Mouse (Mus musculus) heart, embryonic 13.5 days (tissue): ENCODE results near the gene Sertm1. TPM values are rescaled to one million over a fixed set of nuclear protein-coding genes. Genes with fewer than 3 reads are reported as not detected.

Experiments
- ATAC-seq: fragments of 200-750 bp; cut with Nextera tagmentation; 2 replicates; pipeline ENCODE4 v1.8.0; 2017; ENCODE audit warnings: moderate TSS enrichment; ENCODE audit not compliant: insufficient number of reproducible peaks, low FRiP score, low TSS enrichment; ENCODE audit errors: extremely low read depth
- H3K27ac ChIP-seq: fragments of 300-500 bp; sonication (generic); replicated peaks from 2 replicates; pipeline ENCODE4 v1.5.1; 2015; ENCODE audit warnings: moderate library complexity, mild to moderate bottlenecking, inconsistent platforms
- H3K27me3 ChIP-seq: fragments of 300-500 bp; sonication (generic); replicated peaks from 2 replicates; pipeline ENCODE4 v1.6.1; 2015; ENCODE audit warnings: mild to moderate bottlenecking, inconsistent platforms
- H3K36me3 ChIP-seq: fragments of 300-500 bp; sonication (generic); 2 replicates; pipeline ENCODE4 v1.6.1; 2015; ENCODE audit warnings: mild to moderate bottlenecking, inconsistent platforms
- H3K4me1 ChIP-seq: fragments of 300-500 bp; sonication (generic); 2 replicates; pipeline ENCODE4 v1.6.1; 2015; ENCODE audit warnings: inconsistent platforms
- H3K4me2 ChIP-seq: fragments of 300-500 bp; sonication (generic); 2 replicates; pipeline ENCODE4 v1.6.1; 2015; ENCODE audit warnings: inconsistent platforms, mild to moderate bottlenecking, moderate library complexity
- H3K4me3 ChIP-seq: fragments of 300-500 bp; sonication (generic); 2 replicates; pipeline ENCODE4 v1.5.1; 2015; ENCODE audit warnings: moderate library complexity, mild to moderate bottlenecking, inconsistent platforms
- H3K9ac ChIP-seq: fragments of 300-500 bp; sonication (generic); 2 replicates; pipeline ENCODE4 v1.6.1; 2015; ENCODE audit warnings: inconsistent platforms, mild to moderate bottlenecking, moderate library complexity
- H3K9me3 ChIP-seq: fragments of 300-500 bp; sonication (generic); 2 replicates; pipeline ENCODE4 v1.6.1; 2016; ENCODE audit warnings: inconsistent platforms
- WGBS: fragments of 180-500 bp; shearing (Covaris S2); methylation state at CpG from one replicate; pipeline ENCODE4 v1.1.7; 2015; ENCODE audit warnings: mixed read lengths; 5-methylcytosine and 5-hydroxymethylcytosine counted together
- polyA plus RNA-seq: library from polyadenylated mRNA; unstranded; fragments of >200 nt; fragmentation: Nextera tagmentation; extraction: Ambion mirVana; gene quantifications from 2 replicates; pipeline ENCODE4 v1.2.1, GENCODE M21; 2015

The Sertm1 gene
- polyA plus RNA-seq, 1 experiment from 2014 or later, result 0.12 TPM

DNA sequence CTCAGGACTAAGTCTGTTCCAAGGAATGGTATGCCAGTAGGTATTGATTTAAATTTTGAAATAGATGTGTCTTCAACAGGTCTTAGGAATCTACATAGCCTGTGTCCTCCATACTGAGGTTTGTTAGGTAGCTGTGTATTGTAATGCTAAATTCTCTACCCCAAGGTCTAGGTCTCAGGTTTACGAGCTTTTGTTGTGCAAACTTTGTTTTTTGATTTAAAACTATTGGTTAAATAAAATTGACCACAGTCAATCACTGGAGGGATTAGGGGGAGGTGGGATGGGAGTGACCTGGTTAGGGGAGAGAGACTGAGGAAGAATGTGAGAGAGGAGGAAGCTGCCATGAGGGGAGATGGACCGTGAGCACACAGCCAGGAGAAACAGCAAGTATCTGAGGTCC, 29.2 kb downstream of the Sertm1 start:
- Histone ChIP-seq H3K4me2 (no peak overlapping the region), H3K27ac (no peak overlapping the region), H3K27me3 (no peaks in the 10 kb centered on the region), H3K9me3 (0 out of 2 replicates have a peak, but pooled peaks cover 8% of the 10 kb centered on the region), H3K36me3 (no peaks in the 10 kb centered on the region), H3K4me3 (no peak overlapping the region), H3K4me1 (no peaks in the 10 kb centered on the region), H3K9ac (no peak overlapping the region)
- 62% methylated on average over 2 of the region's 2 CpGs for WGBS
- ATAC-seq, result no peak

Other genes with a start within 250 kb of the Sertm1 start
- gene Supt20, start 223.1 kb downstream of the Sertm1 start, polyA plus RNA-seq, result 61.4 and 61.9 TPM in 2 replicates
- 0.32 and 0.48 TPM in 2 replicates for gene Gm21958, start 201.5 kb downstream of the Sertm1 start, polyA plus RNA-seq
- 78.9 and 87.1 TPM in 2 replicates for gene Exosc8, start 180.5 kb downstream of the Sertm1 start, polyA plus RNA-seq
- gene Alg5, start 180.3 kb downstream of the Sertm1 start, polyA plus RNA-seq, result 33.7 and 35.1 TPM in 2 replicates
- 0.75 and 1.1 TPM in 2 replicates for gene Smad9, start 160.3 kb downstream of the Sertm1 start, polyA plus RNA-seq
- 22.6 and 26.0 TPM in 2 replicates for gene Rfxap, start 108.1 kb downstream of the Sertm1 start, polyA plus RNA-seq
- gene Ccna1, start 139.6 kb upstream of the Sertm1 start, polyA plus RNA-seq, result 0.96 and 1.6 TPM in 2 replicates
- gene Spg20, start 196.2 kb upstream of the Sertm1 start, polyA plus RNA-seq, result 35.2 and 35.8 TPM in 2 replicates
- gene Ccdc169, start 221.5 kb upstream of the Sertm1 start, polyA plus RNA-seq, result 0.07 TPM in 1 of 2 replicates, not detected in the other